Mouse (Mus musculus) forebrain, embryonic 14.5 days (tissue): Measurements from ENCODE around the gene Bcl9. TPM values are rescaled to one million over a fixed set of nuclear protein-coding genes. Genes with fewer than 3 reads are reported as not detected.

Experiments
- ATAC-seq: fragments of 200-750 bp; cut with Nextera tagmentation; 2 replicates; pipeline ENCODE4 v1.8.0; 2017; ENCODE audit warnings: mild to moderate bottlenecking, moderate library complexity
- DNase-seq: peaks from one replicate; pipeline ENCODE4 v3.0.0-alpha.2; 2015; ENCODE audit warnings: low spot score
- H3K27ac ChIP-seq: fragments of 300-500 bp; sonication (generic); 2 replicates; pipeline ENCODE4 v1.5.1; 2014; ENCODE audit warnings: low read depth, mild to moderate bottlenecking, control low read depth, low read length, moderate library complexity
- H3K27me3 ChIP-seq: fragments of 300-500 bp; sonication (generic); replicated peaks from 2 replicates; pipeline ENCODE4 v1.6.1; 2014; ENCODE audit warnings: low read length, control low read depth, mixed read lengths; ENCODE audit not compliant: control insufficient read depth, insufficient read depth
- H3K36me3 ChIP-seq: fragments of 300-500 bp; sonication (generic); 2 replicates; pipeline ENCODE4 v1.6.1; 2014; ENCODE audit warnings: low read length, control low read depth; ENCODE audit not compliant: control insufficient read depth, insufficient read depth
- H3K4me1 ChIP-seq: fragments of 300-500 bp; sonication (generic); 2 replicates; pipeline ENCODE4 v1.6.1; 2014; ENCODE audit warnings: antibody characterized with exemption, low read length, control low read depth; ENCODE audit not compliant: control insufficient read depth, insufficient read depth
- H3K4me2 ChIP-seq: fragments of 300-500 bp; sonication (generic); 2 replicates; pipeline ENCODE4 v1.6.1; 2014; ENCODE audit warnings: mild to moderate bottlenecking, control low read depth, low read length
- H3K4me3 ChIP-seq: fragments of 300-500 bp; sonication (generic); 2 replicates; pipeline ENCODE4 v1.5.1; 2014; ENCODE audit warnings: low read depth, low read length, control low read depth
- H3K9ac ChIP-seq: fragments of 300-500 bp; sonication (generic); 2 replicates; pipeline ENCODE4 v1.6.1; 2014; ENCODE audit warnings: mild to moderate bottlenecking, low read length, control low read depth, moderate library complexity
- H3K9me3 ChIP-seq: fragments of 300-500 bp; sonication (generic); replicated peaks from 2 replicates; pipeline ENCODE4 v1.6.1; 2016; ENCODE audit warnings: low read length, control low read depth, mixed read lengths; ENCODE audit not compliant: control insufficient read depth
- WGBS: fragments of 180-500 bp; shearing (Covaris S2); extraction: QIAGEN DNeasy Blood & Tissue Kit; methylation state at CpG from one replicate; pipeline ENCODE4 v1.1.7; 2014; 5-methylcytosine and 5-hydroxymethylcytosine counted together
- polyA plus RNA-seq: library from polyadenylated mRNA; unstranded; fragments of >200 nt; fragmentation: Nextera tagmentation; extraction: Ambion mirVana; gene quantifications from 2 replicates; pipeline ENCODE4 v1.2.1, GENCODE M21; 2014

Gene Bcl9
- 54.6 and 69.5 TPM in 2 replicates for polyA plus RNA-seq

DNA sequence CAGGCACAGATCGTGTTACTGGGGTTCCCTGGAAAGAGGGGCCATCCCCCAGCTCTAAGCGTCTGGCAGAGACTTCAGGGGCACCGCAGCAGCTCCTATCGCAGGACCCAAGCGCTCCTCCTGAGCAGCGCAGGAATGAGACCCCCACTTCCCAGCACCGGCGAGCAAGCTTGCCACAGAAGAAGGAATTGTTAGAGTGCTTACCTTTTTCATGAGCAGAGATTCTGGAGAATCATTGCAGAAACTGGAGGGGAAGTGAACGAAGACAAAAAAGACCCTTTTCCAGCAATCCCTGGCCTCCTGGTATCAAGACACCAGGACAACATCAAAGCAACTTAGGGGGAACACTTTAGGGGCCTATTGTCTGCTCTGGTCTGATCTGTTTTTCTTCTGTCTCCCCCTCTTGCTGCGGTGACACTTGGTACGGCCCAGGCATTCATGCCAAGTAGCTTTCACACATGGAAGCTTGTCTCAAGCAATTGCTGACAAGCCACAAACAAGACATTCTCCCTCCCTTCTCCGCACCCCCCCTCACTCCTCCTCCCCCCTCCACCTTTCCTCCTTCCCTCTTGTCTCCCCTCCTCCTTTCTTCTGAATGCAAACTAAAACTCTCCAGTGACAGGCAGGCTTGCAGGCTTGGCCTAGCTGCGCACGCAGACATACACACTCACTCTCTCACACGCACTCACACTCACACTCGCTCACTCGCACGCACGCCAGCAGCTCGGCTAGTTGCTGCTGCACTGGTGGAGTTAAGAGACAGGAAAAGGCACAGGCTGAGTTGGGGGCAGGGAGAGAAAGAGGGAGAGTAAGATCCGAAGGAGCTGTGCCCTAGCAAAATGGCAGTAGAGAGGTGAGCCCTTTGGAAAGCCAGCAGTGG is at the start of gene Bcl9:
TSS of gene Bcl9 (minus strand) at position 365 of the 880 bp plus-strand sequence.
- ATAC-seq, result peak; percentile 90
- Histone ChIP-seq H3K4me1 (peaks cover 33% of the 10 kb centered on the region), H3K27ac (peak within 1 kb of the TSS; percentile 99), H3K4me3 (peak within 1 kb of the TSS; percentile 86), H3K9ac (peak within 1 kb of the TSS; percentile 92), H3K4me2 (peak within 1 kb of the TSS; percentile 79), H3K9me3 (no peaks in the 10 kb centered on the region; the same call in 1 of the 2 replicates), H3K36me3 (no peaks in the 10 kb centered on the region), H3K27me3 (no peaks in the 10 kb centered on the region)
- 0% methylated on average over 21 of the region's 21 CpGs for WGBS
- DNase-seq, result peak; percentile 98

DNA sequence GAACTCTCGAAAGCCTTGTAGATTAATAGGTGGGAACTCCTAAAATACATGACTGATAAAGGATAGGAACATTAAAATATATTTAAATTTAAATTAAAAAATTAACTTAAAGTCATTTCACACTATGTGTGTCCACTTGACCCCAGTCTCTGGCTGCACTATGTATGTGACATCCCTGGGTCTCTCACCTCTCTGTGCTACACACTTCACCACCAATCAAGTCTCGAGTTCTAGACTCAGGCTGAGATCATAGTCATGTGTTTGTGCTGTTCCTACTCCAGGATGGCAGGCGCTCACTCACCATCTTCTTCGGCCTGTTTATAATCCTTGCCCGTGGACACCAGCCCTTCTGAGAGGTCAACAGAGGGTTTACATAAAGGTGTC is 41.5 kb upstream of the Bcl9 start:
- 75% methylated on average over 5 of the region's 5 CpGs for WGBS
- DNase-seq (no peak), ATAC-seq (peak; percentile 53; the same call in 1 of the 2 replicates)

GRCm38 (mm10) chr3:97338522-97339192 is 40.9 kb upstream of the Bcl9 start:
- Histone ChIP-seq H3K4me3 (no peak overlapping the region), H3K4me1 (no peaks in the 10 kb centered on the region; the same call in 1 of the 2 replicates), H3K27me3 (no peaks in the 10 kb centered on the region), H3K36me3 (no peaks in the 10 kb centered on the region), H3K9ac (no peak overlapping the region), H3K4me2 (0 out of 2 replicates have a peak overlapping the region, but pooled peaks have one; percentile 5), H3K9me3 (no peaks in the 10 kb centered on the region), H3K27ac (no peak overlapping the region)
- ATAC-seq (peak; percentile 94), DNase-seq (peak; percentile 96)
- 18% methylated on average over 13 of the region's 13 CpGs for WGBS

More for the DNA sequence above, 41.5 kb upstream of the Bcl9 start:
- Histone ChIP-seq H3K4me1 (no peaks in the 10 kb centered on the region; the same call in 1 of the 2 replicates), H3K36me3 (no peaks in the 10 kb centered on the region), H3K4me2 (no peak overlapping the region), H3K9ac (no peak overlapping the region), H3K9me3 (no peaks in the 10 kb centered on the region), H3K4me3 (no peak overlapping the region), H3K27ac (no peak overlapping the region), H3K27me3 (no peaks in the 10 kb centered on the region)

GRCm38 (mm10) chr3:97337306-97337705 is 39.6 kb upstream of the Bcl9 start:
- 27% methylated on average over 11 of the region's 11 CpGs for WGBS
- Histone ChIP-seq H3K4me1 (no peaks in the 10 kb centered on the region; the same call in 1 of the 2 replicates), H3K4me3 (no peak overlapping the region), H3K9me3 (no peaks in the 10 kb centered on the region), H3K36me3 (no peaks in the 10 kb centered on the region), H3K27ac (no peak overlapping the region), H3K4me2 (no peak overlapping the region), H3K27me3 (no peaks in the 10 kb centered on the region), H3K9ac (no peak overlapping the region)
- DNase-seq (no peak), ATAC-seq (no peak)

DNA sequence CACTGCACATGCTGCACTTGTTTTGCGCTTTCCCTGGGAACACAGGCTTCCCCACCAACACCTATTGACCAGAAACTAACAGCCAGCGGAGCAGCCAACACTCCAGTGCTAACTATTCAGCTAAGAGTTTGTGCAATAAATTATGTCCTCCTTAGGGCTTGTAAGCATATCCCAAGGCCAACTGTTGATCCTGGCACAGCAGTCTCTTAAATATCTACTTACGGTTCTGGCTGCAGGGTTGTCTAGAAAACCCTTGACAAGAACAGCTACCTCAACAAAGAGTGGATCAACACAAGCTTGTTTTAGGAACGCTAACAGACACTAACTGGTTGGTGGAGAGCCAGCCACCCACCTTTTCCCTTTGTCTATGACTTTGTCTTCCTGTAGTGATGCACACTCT is 38.6 kb upstream of the Bcl9 start:
- no peak overlapping the region for H3K4me3 ChIP-seq
- H3K4me2 ChIP-seq, result no peak overlapping the region
- WGBS, result 70% methylated on average over 4 of the region's 4 CpGs
- H3K4me1 ChIP-seq, result no peaks in the 10 kb centered on the region; the same call in 1 of the 2 replicates
- ATAC-seq (no peak), DNase-seq (no peak)
- no peak overlapping the region for H3K9ac ChIP-seq
- no peaks in the 10 kb centered on the region for H3K27me3 ChIP-seq
- no peaks in the 10 kb centered on the region for H3K36me3 ChIP-seq
- no peaks in the 10 kb centered on the region for H3K9me3 ChIP-seq
- H3K27ac ChIP-seq, result no peak overlapping the region

DNA sequence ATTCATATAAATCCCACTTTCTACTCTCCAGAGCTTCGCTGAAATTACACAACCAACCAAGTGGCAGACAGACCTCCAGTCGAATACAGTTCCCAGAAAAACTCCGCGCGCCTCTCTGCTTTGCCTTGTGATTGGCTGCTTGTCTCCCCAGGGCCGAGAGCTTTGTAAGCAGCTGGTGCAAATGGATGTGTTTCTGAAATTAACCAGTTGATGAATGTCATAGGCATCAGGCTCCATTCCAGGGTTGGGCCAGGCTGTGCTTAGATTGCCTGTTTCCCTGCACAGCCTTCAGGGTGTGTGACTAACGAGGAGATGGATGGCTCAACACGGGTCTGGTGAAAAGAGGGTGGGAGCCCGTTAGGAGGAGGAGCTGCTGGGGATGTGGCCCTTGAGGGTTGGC is 36.9 kb upstream of the Bcl9 start:
- Histone ChIP-seq H3K27me3 (no peaks in the 10 kb centered on the region), H3K36me3 (no peaks in the 10 kb centered on the region), H3K4me3 (no peak overlapping the region), H3K4me2 (no peak overlapping the region), H3K27ac (no peak overlapping the region), H3K9ac (no peak overlapping the region), H3K9me3 (no peaks in the 10 kb centered on the region), H3K4me1 (no peaks in the 10 kb centered on the region; the same call in 1 of the 2 replicates)
- DNase-seq, result peak; percentile 68
- WGBS, result 40% methylated on average over 9 of the region's 9 CpGs
- ATAC-seq, result peak; percentile 33

DNA sequence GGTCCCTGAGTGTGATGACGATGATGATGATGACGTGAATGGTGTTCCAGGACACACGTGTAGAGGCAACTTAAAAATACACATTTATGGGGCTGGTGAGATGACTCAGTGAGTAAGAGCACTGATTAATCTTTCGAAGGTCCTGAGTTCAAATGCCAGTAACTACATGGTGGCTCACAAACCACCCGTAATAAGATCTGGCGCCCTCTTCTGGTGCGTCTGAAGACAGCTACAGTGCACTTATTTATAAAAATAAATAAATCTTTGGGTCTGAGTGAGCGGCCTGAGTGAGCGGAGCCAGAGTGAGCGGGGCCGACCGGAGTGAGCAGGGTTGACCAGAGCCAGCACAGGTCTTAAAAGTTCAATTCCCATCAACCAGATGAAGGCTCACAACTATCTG is 34.5 kb upstream of the Bcl9 start:
- no peaks in the 10 kb centered on the region for H3K27me3 ChIP-seq
- no peaks in the 10 kb centered on the region for H3K36me3 ChIP-seq
- no peak overlapping the region for H3K4me3 ChIP-seq
- no peak overlapping the region for H3K4me2 ChIP-seq
- DNase-seq (no peak), ATAC-seq (no peak)
- WGBS, result 91% methylated on average over 12 of the region's 12 CpGs
- no peak overlapping the region for H3K9ac ChIP-seq
- no peaks in the 10 kb centered on the region for H3K4me1 ChIP-seq
- 0 out of 2 replicates have a peak, but pooled peaks cover 3% of the 10 kb centered on the region for H3K9me3 ChIP-seq
- H3K27ac ChIP-seq, result no peak overlapping the region

DNA sequence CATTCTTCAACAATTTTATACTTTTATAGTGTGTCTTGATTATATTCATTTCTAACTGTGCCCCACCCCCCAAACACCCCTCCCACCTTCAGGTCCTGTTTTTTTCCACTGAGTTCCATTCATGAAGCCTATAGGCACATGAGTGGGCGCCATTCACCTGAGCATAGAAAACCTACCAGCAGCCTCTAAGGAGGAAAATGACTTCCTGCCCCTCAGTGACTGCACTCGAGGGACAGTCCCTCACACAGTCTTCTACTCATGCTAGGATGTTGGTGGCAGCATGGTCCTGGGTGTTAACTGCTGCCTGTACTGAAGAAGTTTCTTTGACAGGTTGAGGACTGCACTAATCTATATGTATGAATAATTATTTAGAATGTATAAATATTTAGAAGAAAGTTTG is 30.1 kb upstream of the Bcl9 start:
- Histone ChIP-seq H3K27me3 (no peaks in the 10 kb centered on the region), H3K4me2 (no peak overlapping the region), H3K36me3 (no peaks in the 10 kb centered on the region), H3K9me3 (0 out of 2 replicates have a peak, but pooled peaks cover 3% of the 10 kb centered on the region), H3K9ac (no peak overlapping the region), H3K27ac (no peak overlapping the region), H3K4me1 (peaks cover 3% of the 10 kb centered on the region; the same call in 1 of the 2 replicates), H3K4me3 (no peak overlapping the region)
- no peak for DNase-seq
- no peak for ATAC-seq
- 83% methylated on average over 2 of the region's 2 CpGs for WGBS
